Mouse (Mus musculus) small intestine, adult 2 months (tissue): ENCODE data around the gene Ephb1.

ENCODE experiments used
- CTCF ChIP-seq: fragments of 200-500 bp; IDR thresholded peaks from 2 replicates; pipeline ENCODE4 v1.5.1; 2012; ENCODE audit warnings: low read depth, mild to moderate bottlenecking, control low read depth, inconsistent platforms, low read length, moderate library complexity, mixed read lengths; ENCODE audit not compliant: insufficient replicate concordance, insufficient read length; ENCODE audit errors: extremely low read depth
- POLR2A ChIP-seq: fragments of 200-500 bp; IDR thresholded peaks from 2 replicates; pipeline ENCODE4 v1.6.1; 2012; ENCODE audit warnings: low read depth, mild to moderate bottlenecking, control low read depth, inconsistent platforms, low read length, moderate library complexity

GRCm38 (mm10) chr9:102358011-102358410 lies 3.5 kb upstream of the Ephb1 start:
- TF ChIP-seq CTCF (no peak), POLR2A (no peak)
